Mouse (Mus musculus) lung, embryonic 14.5 days (tissue): ENCODE data around the gene Afap1. TPM values are rescaled to one million over a fixed set of nuclear protein-coding genes. Genes with fewer than 3 reads are reported as not detected.

Experiments used
- ATAC-seq: fragments of 200-750 bp; cut with Nextera tagmentation; 2 replicates; pipeline ENCODE4 v1.8.0; 2017; ENCODE audit warnings: mild to moderate bottlenecking, moderate TSS enrichment, moderate library complexity; ENCODE audit not compliant: insufficient read depth
- DNase-seq: peaks from one replicate; pipeline ENCODE4 v3.0.0-alpha.2; 2015
- H3K27ac ChIP-seq: fragments of 300-500 bp; sonication (generic); 2 replicates; pipeline ENCODE4 v1.5.1; 2014; ENCODE audit warnings: low read depth, mild to moderate bottlenecking, moderate library complexity
- H3K27me3 ChIP-seq: fragments of 300-500 bp; sonication (generic); 2 replicates; pipeline ENCODE4 v1.6.1; 2014; ENCODE audit warnings: low read length, control low read depth; ENCODE audit not compliant: insufficient read depth
- H3K36me3 ChIP-seq: fragments of 300-500 bp; sonication (generic); 2 replicates; pipeline ENCODE4 v1.6.1; 2014; ENCODE audit warnings: control low read depth; ENCODE audit not compliant: insufficient read depth
- H3K4me1 ChIP-seq: fragments of 300-500 bp; sonication (generic); 2 replicates; pipeline ENCODE4 v1.6.1; 2014; ENCODE audit warnings: antibody characterized with exemption, control low read depth; ENCODE audit not compliant: insufficient read depth
- H3K4me2 ChIP-seq: fragments of 300-500 bp; sonication (generic); 2 replicates; pipeline ENCODE4 v1.6.1; 2014; ENCODE audit warnings: mild to moderate bottlenecking
- H3K4me3 ChIP-seq: fragments of 300-500 bp; sonication (generic); 2 replicates; pipeline ENCODE4 v1.5.1; 2014; ENCODE audit warnings: low read depth, low read length
- H3K9ac ChIP-seq: fragments of 300-500 bp; sonication (generic); 2 replicates; pipeline ENCODE4 v1.6.1; 2014
- H3K9me3 ChIP-seq: fragments of 300-500 bp; sonication (generic); 2 replicates; pipeline ENCODE4 v1.6.1; 2016; ENCODE audit warnings: low read depth, low read length, control low read depth
- CTCF ChIP-seq: IDR thresholded peaks from 2 replicates; pipeline ENCODE4 v1.5.1; 2016; ENCODE audit warnings: antibody characterized with exemption, low read depth
- WGBS: fragments of 180-500 bp; shearing (Covaris S2); extraction: QIAGEN DNeasy Blood & Tissue Kit; methylation state at CpG from one replicate; pipeline ENCODE4 v1.1.7; 2014; 5-methylcytosine and 5-hydroxymethylcytosine counted together
- polyA plus RNA-seq: library from polyadenylated mRNA; unstranded; fragments of >200 nt; fragmentation: Nextera tagmentation; extraction: Ambion mirVana; gene quantifications from 2 replicates; pipeline ENCODE4 v1.2.1, GENCODE M21; 2014

Gene Afap1
- polyA plus RNA-seq, 1 experiment from 2014 or later: 19.4 TPM

DNA sequence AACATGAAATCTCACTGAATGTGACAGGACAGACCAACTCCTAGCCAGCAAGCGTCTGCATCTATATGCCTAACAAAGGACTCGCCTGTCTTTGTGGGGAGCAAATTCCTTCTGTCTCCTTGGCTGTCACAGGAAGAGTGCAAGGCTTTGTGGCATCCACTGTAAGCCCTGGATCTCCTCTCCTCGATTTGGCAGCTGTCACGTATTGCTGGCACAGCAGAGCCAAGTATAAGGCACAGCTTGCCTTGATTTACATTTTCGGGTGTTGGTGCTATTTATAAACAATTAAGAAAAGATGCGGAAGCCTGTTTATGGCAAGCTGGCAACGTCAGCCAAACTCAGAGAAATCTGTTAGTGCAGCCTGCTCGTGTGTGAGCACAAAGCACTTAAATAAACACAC lies 25.3 kb downstream of the Afap1 start:
- H3K36me3 ChIP-seq: no peaks in the 10 kb centered on the region; the same call in 1 of the 2 replicates
- WGBS: 19% methylated on average over 8 of the region's 8 CpGs
- H3K4me2 ChIP-seq: peak overlapping the region; percentile 0; the same call in 1 of the 2 replicates
- H3K9ac ChIP-seq: no peak overlapping the region
- ATAC-seq (peak; percentile 26), DNase-seq (peak; percentile 84)
- H3K27me3 ChIP-seq: no peaks in the 10 kb centered on the region
- H3K9me3 ChIP-seq: no peaks in the 10 kb centered on the region
- peak overlapping the region; percentile 85 for H3K27ac ChIP-seq
- H3K4me1 ChIP-seq: peaks cover 60% of the 10 kb centered on the region
- TF ChIP-seq CTCF: no peak
- H3K4me3 ChIP-seq: no peak overlapping the region

DNA sequence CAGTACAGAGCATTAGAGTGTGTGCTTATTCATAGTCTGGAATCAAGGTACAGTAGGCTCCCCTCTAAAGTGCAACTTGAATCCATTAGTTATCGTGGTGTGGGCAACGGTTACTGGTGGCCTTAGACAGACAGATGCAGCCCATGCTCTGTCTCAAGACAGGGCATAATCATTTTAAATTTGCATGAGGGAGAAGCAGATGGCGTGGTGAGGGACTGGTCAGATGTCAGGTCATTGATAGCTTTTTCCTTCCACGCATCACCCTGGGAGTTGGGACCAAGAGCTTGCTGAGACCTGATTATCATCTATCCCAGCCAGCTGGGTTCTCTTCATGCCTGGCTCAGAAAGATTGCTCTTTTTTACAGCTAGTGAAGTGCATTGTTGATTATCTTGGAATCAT lies 27.0 kb downstream of the Afap1 start:
- Histone ChIP-seq H3K36me3 (no peaks in the 10 kb centered on the region; the same call in 1 of the 2 replicates), H3K4me2 (no peak overlapping the region), H3K9me3 (no peaks in the 10 kb centered on the region), H3K27me3 (no peaks in the 10 kb centered on the region), H3K27ac (no peak overlapping the region), H3K9ac (no peak overlapping the region), H3K4me3 (no peak overlapping the region), H3K4me1 (peaks cover 75% of the 10 kb centered on the region)
- TF ChIP-seq CTCF: no peak
- 60% methylated on average over 4 of the region's 4 CpGs for WGBS
- no peak for DNase-seq
- ATAC-seq: no peak

- DNase-seq (no peak), ATAC-seq (no peak)
- peak overlapping the region; percentile 57; the same call in 1 of the 2 replicates for H3K4me2 ChIP-seq
- H3K27ac ChIP-seq: peak overlapping the region; percentile 99
- H3K4me3 ChIP-seq: no peak overlapping the region
- H3K9ac ChIP-seq: no peak overlapping the region; the same call in 1 of the 2 replicates
- peaks cover 73% of the 10 kb centered on the region for H3K4me1 ChIP-seq
- no peaks in the 10 kb centered on the region for H3K9me3 ChIP-seq
- TF ChIP-seq CTCF: no peak
- H3K36me3 ChIP-seq: no peaks in the 10 kb centered on the region; the same call in 1 of the 2 replicates
- no peaks in the 10 kb centered on the region for H3K27me3 ChIP-seq
Observed at GRCm38 (mm10) chr5:35920557-35920956, 27.4 kb downstream of the Afap1 start.

- Histone ChIP-seq H3K4me2 (peak overlapping the region; percentile 57), H3K27me3 (no peaks in the 10 kb centered on the region), H3K9me3 (no peaks in the 10 kb centered on the region), H3K9ac (peak overlapping the region; percentile 51), H3K4me3 (peak overlapping the region; percentile 10; the same call in 1 of the 2 replicates), H3K27ac (peak overlapping the region; percentile 99), H3K4me1 (peaks cover 73% of the 10 kb centered on the region), H3K36me3 (no peaks in the 10 kb centered on the region; the same call in 1 of the 2 replicates)
- WGBS: 33% methylated on average over 6 of the region's 6 CpGs
- TF ChIP-seq CTCF: no peak
- no peak for DNase-seq
- peak; percentile 1; the same call in 1 of the 2 replicates for ATAC-seq
Observed at GRCm38 (mm10) chr5:35921141-35921540, 28.0 kb downstream of the Afap1 start.

- peak overlapping the region; percentile 99 for H3K27ac ChIP-seq
- peak; percentile 92 for ATAC-seq
- WGBS: 13% methylated on average over 10 of the region's 10 CpGs
- H3K27me3 ChIP-seq: no peaks in the 10 kb centered on the region
- no peaks in the 10 kb centered on the region for H3K9me3 ChIP-seq
- H3K36me3 ChIP-seq: no peaks in the 10 kb centered on the region; the same call in 1 of the 2 replicates
- H3K4me1 ChIP-seq: peaks cover 73% of the 10 kb centered on the region
- peak; percentile 91 for DNase-seq
- peak overlapping the region; percentile 57 for H3K4me2 ChIP-seq
- peak overlapping the region; percentile 51 for H3K9ac ChIP-seq
- no peak for TF ChIP-seq CTCF
- H3K4me3 ChIP-seq: peak overlapping the region; percentile 10; the same call in 1 of the 2 replicates
Observed at GRCm38 (mm10) chr5:35921595-35922254, 28.6 kb downstream of the Afap1 start.

GRCm38 (mm10) chr5:35923448-35923847 lies 30.3 kb downstream of the Afap1 start:
- 75% methylated on average over 6 of the region's 6 CpGs for WGBS
- Histone ChIP-seq H3K27ac (0 out of 2 replicates have a peak overlapping the region, but pooled peaks have one; percentile 16), H3K9ac (no peak overlapping the region)

DNA sequence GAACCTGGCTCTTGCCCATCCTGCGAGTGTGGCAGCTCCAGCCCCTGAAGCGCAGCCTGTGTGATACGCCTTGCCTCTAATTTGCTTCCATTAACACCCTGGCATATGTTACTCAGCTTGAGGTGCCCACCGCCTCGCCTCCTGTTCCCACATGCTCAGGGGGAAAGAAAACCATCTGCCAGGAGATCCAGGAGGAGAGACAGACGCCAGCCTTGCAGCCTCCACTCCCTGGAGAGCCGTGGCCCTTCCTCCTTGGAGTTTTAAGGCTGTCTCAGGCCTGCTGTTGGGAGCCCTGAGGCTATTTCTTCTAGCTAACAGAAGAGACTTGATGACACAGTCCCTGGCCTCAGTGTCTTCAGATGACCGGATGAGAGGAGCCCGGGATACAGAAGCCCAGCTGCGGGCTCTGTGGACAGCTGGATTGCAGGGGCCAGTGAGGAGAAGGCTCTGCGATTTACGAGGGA lies 32.1 kb downstream of the Afap1 start:
- 55% methylated on average over 12 of the region's 12 CpGs for WGBS
- no peak overlapping the region for H3K4me3 ChIP-seq
- no peak overlapping the region for H3K9ac ChIP-seq
- H3K27me3 ChIP-seq: no peaks in the 10 kb centered on the region
- H3K36me3 ChIP-seq: no peaks in the 10 kb centered on the region
- ATAC-seq (no peak), DNase-seq (peak; percentile 55)
- H3K9me3 ChIP-seq: no peaks in the 10 kb centered on the region
- H3K4me1 ChIP-seq: peaks cover 48% of the 10 kb centered on the region
- H3K27ac ChIP-seq: peak overlapping the region; percentile 14; the same call in 1 of the 2 replicates
- no peak overlapping the region for H3K4me2 ChIP-seq
- TF ChIP-seq CTCF: no peak

More at GRCm38 (mm10) chr5:35923448-35923847, 30.3 kb downstream of the Afap1 start:
- Histone ChIP-seq H3K36me3 (no peaks in the 10 kb centered on the region), H3K9me3 (no peaks in the 10 kb centered on the region), H3K27me3 (no peaks in the 10 kb centered on the region), H3K4me1 (peaks cover 64% of the 10 kb centered on the region), H3K4me2 (no peak overlapping the region), H3K4me3 (no peak overlapping the region)
- DNase-seq (peak; percentile 38), ATAC-seq (no peak)
- no peak for TF ChIP-seq CTCF
